8 mouse cellular contexts compared by ENCODE assay signal in genomic region chr15:94601339-94601738, GRCm38 (mm10). TPM values are rescaled to one million over a fixed set of nuclear protein-coding genes. Genes with fewer than 3 reads are reported as not detected.
DNase-seq lines count a peak whose midpoint lies in the region; ATAC-seq and TF ChIP-seq lines count a peak whose summit lies in the region.

No protein-coding gene starts in this region.

- H3K9me3 ChIP-seq in CH12.LX (replicated peaks; ENCODE audit: low read length): no peaks in the 10 kb centered on the region
- H3K9me3 ChIP-seq in embryonic facial prominence, embryonic 10.5 days: no peaks in the 10 kb centered on the region
- H3K9me3 ChIP-seq in kidney, postnatal 0 days (replicated peaks; ENCODE audit: low read length): no peaks in the 10 kb centered on the region
- no peaks in the 10 kb centered on the region for H3K9me3 ChIP-seq in forebrain, embryonic 13.5 days (replicated peaks)

- no peak overlapping the region for H3K4me3 ChIP-seq in CH12.LX (replicated peaks in 1 of 3; ENCODE audit: low read depth in 2 of 3, low read length in 2 of 3, poor library complexity in 1 of 3)
- no peak overlapping the region for H3K4me3 ChIP-seq in embryonic facial prominence, embryonic 10.5 days
- no peak overlapping the region for H3K4me3 ChIP-seq in kidney, postnatal 0 days (replicated peaks; ENCODE audit: low read depth, low read length)
- H3K4me3 ChIP-seq in forebrain, embryonic 13.5 days: no peak overlapping the region

- H3K36me3 ChIP-seq in CH12.LX (replicated peaks in 1 of 2; ENCODE audit: control insufficient read depth in 1 of 2, insufficient read depth in 1 of 2, low read length in 1 of 2): no peaks in the 10 kb centered on the region
- no peaks in the 10 kb centered on the region for H3K36me3 ChIP-seq in embryonic facial prominence, embryonic 10.5 days (replicated peaks)
- no peaks in the 10 kb centered on the region for H3K36me3 ChIP-seq in kidney, postnatal 0 days (ENCODE audit: insufficient read depth, low read length)
- no peaks in the 10 kb centered on the region for H3K36me3 ChIP-seq in forebrain, embryonic 13.5 days (ENCODE audit: poor library complexity, severe bottlenecking)

- WGBS in embryonic facial prominence, embryonic 10.5 days: 23% methylated on average over 3 of the region's 3 CpGs
- WGBS in kidney, postnatal 0 days: 30% methylated on average over 3 of the region's 3 CpGs
- WGBS in forebrain, embryonic 13.5 days: 20% methylated on average over 3 of the region's 3 CpGs

- TF ChIP-seq RAD21 in CH12.LX (IDR thresholded peaks at IDR 0.05; ENCODE audit: low read depth, low read length): peak; percentile 75

- peak; percentile 46 to 48 for DNase-seq in left cerebral cortex, adult 18-20 months (ENCODE audit: low spot score in 2 of 2)
- no peak for DNase-seq in left cerebral cortex, adult 8-10 months (ENCODE audit: low spot score in 2 of 2)
- DNase-seq in CH12.LX (ENCODE audit: extremely low read depth) (peak; percentile 70), adipocyte (ENCODE audit: low spot score) (peak; percentile 79)
- peak; percentile 33 for DNase-seq in embryonic facial prominence, embryonic 10.5 days (ENCODE audit: low spot score)
- peak; percentile 65 for DNase-seq in kidney, postnatal 0 days (ENCODE audit: low spot score)
- DNase-seq in naive thymus-derived CD4-positive, alpha-beta T cell, adult 2 months (ENCODE audit: low read depth): peak; percentile 75

- in situ Hi-C loops in CH12.LX (cut with MboI; ENCODE audit: low pct_ligation_motif_present, low pct_unique_long_range_greater_than_20kb, low sequenced_read_pairs): no loop called here

- no peak overlapping the region for H3K27ac ChIP-seq in CH12.LX (ENCODE audit: insufficient read depth, low read depth)
- no peak overlapping the region for H3K27ac ChIP-seq in embryonic facial prominence, embryonic 10.5 days (replicated peaks)
- H3K27ac ChIP-seq in kidney, postnatal 0 days: no peak overlapping the region
- H3K27ac ChIP-seq in forebrain, embryonic 13.5 days: no peak overlapping the region

- TF ChIP-seq EP300 in CH12.LX (IDR thresholded peaks at IDR 0.05; ENCODE audit: low read length): no peak

- peak in 1 of 2 experiments; percentile 82; a peak in 3 of 4 replicates for TF ChIP-seq CTCF in CH12.LX (conservative IDR thresholded peaks at IDR 0.05 in 1 of 2, IDR thresholded peaks at IDR 0.05 in 1 of 2; ENCODE audit: low read depth in 2 of 2, low read length in 2 of 2)
- TF ChIP-seq CTCF in kidney, postnatal 0 days (IDR thresholded peaks at IDR 0.05; ENCODE audit: low read depth): peak; percentile 72

- no peaks in the 10 kb centered on the region for H3K79me2 ChIP-seq in CH12.LX (replicated peaks; ENCODE audit: control insufficient read depth, extremely low read depth, insufficient read depth, poor library complexity, severe bottlenecking)

- ATAC-seq in kidney, postnatal 0 days (replicated peaks; ENCODE audit: low FRiP score, low read depth): no peak
- no peak for ATAC-seq in forebrain, embryonic 13.5 days

- dilution Hi-C loops in CH12.LX (cut with MboI; ENCODE audit: extremely low pct_ligation_motif_present, extremely low pct_unique_long_range_greater_than_20kb, low sequenced_read_pairs): no loop called here

- peaks cover 7 to 31% of the 10 kb centered on the region in 2 experiments; a peak in 2 of 4 replicates for H3K4me1 ChIP-seq in CH12.LX (ENCODE audit: control insufficient read depth in 1 of 2, insufficient read depth in 2 of 2)
- peaks cover 13% of the 10 kb centered on the region for H3K4me1 ChIP-seq in embryonic facial prominence, embryonic 10.5 days
- H3K4me1 ChIP-seq in kidney, postnatal 0 days (replicated peaks; ENCODE audit: insufficient read depth, low read length): no peaks in the 10 kb centered on the region
- 0 out of 2 replicates have a peak, but pooled peaks cover 2% of the 10 kb centered on the region for H3K4me1 ChIP-seq in forebrain, embryonic 13.5 days

- H3K9ac ChIP-seq in CH12.LX (ENCODE audit: insufficient read depth, low read depth): no peak overlapping the region
- H3K9ac ChIP-seq in kidney, postnatal 0 days (ENCODE audit: low read depth, low read length): no peak overlapping the region
- H3K9ac ChIP-seq in forebrain, embryonic 13.5 days: no peak overlapping the region

- no peak overlapping the region for H3K4me2 ChIP-seq in CH12.LX (ENCODE audit: insufficient read depth, low read depth, poor library complexity, severe bottlenecking)
- no peak overlapping the region for H3K4me2 ChIP-seq in kidney, postnatal 0 days (ENCODE audit: low read length)
- no peak overlapping the region for H3K4me2 ChIP-seq in forebrain, embryonic 13.5 days

- no peaks in the 10 kb centered on the region for H3K27me3 ChIP-seq in CH12.LX (replicated peaks)
- no peaks in the 10 kb centered on the region for H3K27me3 ChIP-seq in embryonic facial prominence, embryonic 10.5 days (replicated peaks; ENCODE audit: low read depth, poor library complexity, severe bottlenecking)
- no peaks in the 10 kb centered on the region; the same call in 1 of the 2 replicates for H3K27me3 ChIP-seq in kidney, postnatal 0 days (ENCODE audit: insufficient read depth, low read length)
- no peaks in the 10 kb centered on the region for H3K27me3 ChIP-seq in forebrain, embryonic 13.5 days

- no peak for TF ChIP-seq POLR2A in CH12.LX (IDR thresholded peaks at IDR 0.05; ENCODE audit: low read depth, low read length)

TF ChIP-seq in CH12.LX, 34 proteins besides CTCF, POLR2A, EP300 and RAD21:
- TF ChIP-seq ZKSCAN1 (IDR thresholded peaks at IDR 0.05; ENCODE audit: borderline replicate concordance, low read depth, low read length): no peak
- TF ChIP-seq SMC3 (IDR thresholded peaks at IDR 0.05; ENCODE audit: low read depth, low read length): peak; percentile 73

RNA-seq across cellular contexts. Expression of gene Twf1, which starts 11.7 kb away (rescaled TPM):
- 10 to 100 TPM; 40.5 to 41.0 TPM for total RNA-seq in left cerebral cortex, adult 18-20 months (2021)
- 10 to 100 TPM; 36.8 to 44.6 (median 42.0) TPM for total RNA-seq in left cerebral cortex, adult 8-10 months (2022)
- total RNA-seq in CH12.LX (2012; rRNA removed) (10.4 and 13.0 TPM in 2 replicates), CH12.LX (2014; rRNA removed) (33.4 and 37.0 TPM in 2 replicates)
- 24.7 and 30.1 TPM in 2 replicates for polyA plus RNA-seq in CH12.LX (2012; ENCODE audit: insufficient read length, low read depth)
- polyA plus RNA-seq in embryonic facial prominence, embryonic 10.5 days (2016; fragmentation: Nextera tagmentation; extraction: Ambion mirVana): 66.1 and 68.9 TPM in 2 replicates
- polyA plus RNA-seq in kidney, postnatal 0 days (2015; fragmentation: Nextera tagmentation; extraction: Ambion mirVana): 104 and 109 TPM in 2 replicates
- 112 and 114 TPM in 2 replicates for polyA plus RNA-seq in forebrain, embryonic 13.5 days (2015; fragmentation: Nextera tagmentation; extraction: Ambion mirVana)

RNA-seq across cellular contexts. Expression of gene Tmem117, which starts 27.7 kb away (rescaled TPM):
- total RNA-seq in left cerebral cortex, adult 18-20 months (2021): 1 to 10 TPM; 5.8 to 7.2 TPM
- total RNA-seq in left cerebral cortex, adult 8-10 months (2022): 10 to 100 TPM in 1 of 4 experiments, 1 to 10 TPM in 3; 8.2 to 10.0 (median 9.2) TPM
- total RNA-seq in CH12.LX (2012; rRNA removed): not detected in 2 replicates
- not detected in 2 replicates for total RNA-seq in CH12.LX (2014; rRNA removed)
- not detected in 2 replicates for polyA plus RNA-seq in CH12.LX (2012; ENCODE audit: insufficient read length, low read depth)
- polyA plus RNA-seq in embryonic facial prominence, embryonic 10.5 days (2016; fragmentation: Nextera tagmentation; extraction: Ambion mirVana): 0.77 and 0.93 TPM in 2 replicates
- 24.3 and 25.0 TPM in 2 replicates for polyA plus RNA-seq in kidney, postnatal 0 days (2015; fragmentation: Nextera tagmentation; extraction: Ambion mirVana)
- polyA plus RNA-seq in forebrain, embryonic 13.5 days (2015; fragmentation: Nextera tagmentation; extraction: Ambion mirVana): 1.2 and 1.7 TPM in 2 replicates

RNA-seq across cellular contexts. Expression of gene Irak4, which starts 57.9 kb away (rescaled TPM):
- 1 to 10 TPM; 1.3 to 1.4 TPM for total RNA-seq in left cerebral cortex, adult 18-20 months (2021)
- 1 to 10 TPM; 2.2 to 2.8 (median 2.5) TPM for total RNA-seq in left cerebral cortex, adult 8-10 months (2022)
- total RNA-seq in CH12.LX (2012; rRNA removed): 11.9 and 15.3 TPM in 2 replicates
- total RNA-seq in CH12.LX (2014; rRNA removed): 7.6 and 7.7 TPM in 2 replicates
- polyA plus RNA-seq in CH12.LX (2012; ENCODE audit: insufficient read length, low read depth): 11.6 and 14.4 TPM in 2 replicates
- polyA plus RNA-seq in embryonic facial prominence, embryonic 10.5 days (2016; fragmentation: Nextera tagmentation; extraction: Ambion mirVana): 2.8 and 3.3 TPM in 2 replicates
- polyA plus RNA-seq in kidney, postnatal 0 days (2015; fragmentation: Nextera tagmentation; extraction: Ambion mirVana): 14.3 and 14.9 TPM in 2 replicates
- polyA plus RNA-seq in forebrain, embryonic 13.5 days (2015; fragmentation: Nextera tagmentation; extraction: Ambion mirVana): 1.7 and 1.8 TPM in 2 replicates

RNA-seq across cellular contexts. Expression of gene Pus7l, which starts 58.0 kb away (rescaled TPM):
- 1 to 10 TPM; 2.4 to 3.0 TPM for total RNA-seq in left cerebral cortex, adult 18-20 months (2021)
- total RNA-seq in left cerebral cortex, adult 8-10 months (2022): 1 to 10 TPM; 2.4 to 5.7 (median 4.2) TPM
- 14.8 and 17.5 TPM in 2 replicates for total RNA-seq in CH12.LX (2012; rRNA removed)
- 16.9 and 19.5 TPM in 2 replicates for total RNA-seq in CH12.LX (2014; rRNA removed)
- 15.0 and 15.2 TPM in 2 replicates for polyA plus RNA-seq in CH12.LX (2012; ENCODE audit: insufficient read length, low read depth)
- 8.9 and 10.5 TPM in 2 replicates for polyA plus RNA-seq in embryonic facial prominence, embryonic 10.5 days (2016; fragmentation: Nextera tagmentation; extraction: Ambion mirVana)
- 7.0 and 7.7 TPM in 2 replicates for polyA plus RNA-seq in kidney, postnatal 0 days (2015; fragmentation: Nextera tagmentation; extraction: Ambion mirVana)
- 5.5 and 6.8 TPM in 2 replicates for polyA plus RNA-seq in forebrain, embryonic 13.5 days (2015; fragmentation: Nextera tagmentation; extraction: Ambion mirVana)

Comparison
In these comparisons a context has a peak if more than half of its experiments do, and no peak if none do; other contexts are left out.
1. DNase-seq: peak in left cerebral cortex, adult 18-20 months (2 of 2), CH12.LX (single experiment), adipocyte (single experiment), embryonic facial prominence, embryonic 10.5 days (single experiment), kidney, postnatal 0 days (single experiment) and naive thymus-derived CD4-positive, alpha-beta T cell, adult 2 months (single experiment); none in left cerebral cortex, adult 8-10 months (0 of 2).